Mouse (Mus musculus) urinary bladder, adult 18-20 months (tissue): ENCODE results near the gene Atp2a1.
"Not testable (repeated sequence)": the region's sequence is repeated elsewhere in the genome, so short reads cannot be mapped to it uniquely, and the experiment has no call there.

ENCODE experiments used
- DNase-seq, 2 experiments: peaks; one replicate each; pipeline ENCODE4 v3.0.0; 2022; ENCODE audit warnings: low spot score in 2 of 2, mixed read lengths in 2 of 2

Atp2a1 gene

GRCm38 (mm10) chr7:126463004-126463403, at the start of gene Atp2a1:
Atp2a1 (minus strand) TSS chr7:126463108.
- no peak for DNase-seq

- no peak for DNase-seq
These were observed 48.4 kb upstream of the Atp2a1 start for GRCm38 (mm10) chr7:126511287-126511686.

DNA sequence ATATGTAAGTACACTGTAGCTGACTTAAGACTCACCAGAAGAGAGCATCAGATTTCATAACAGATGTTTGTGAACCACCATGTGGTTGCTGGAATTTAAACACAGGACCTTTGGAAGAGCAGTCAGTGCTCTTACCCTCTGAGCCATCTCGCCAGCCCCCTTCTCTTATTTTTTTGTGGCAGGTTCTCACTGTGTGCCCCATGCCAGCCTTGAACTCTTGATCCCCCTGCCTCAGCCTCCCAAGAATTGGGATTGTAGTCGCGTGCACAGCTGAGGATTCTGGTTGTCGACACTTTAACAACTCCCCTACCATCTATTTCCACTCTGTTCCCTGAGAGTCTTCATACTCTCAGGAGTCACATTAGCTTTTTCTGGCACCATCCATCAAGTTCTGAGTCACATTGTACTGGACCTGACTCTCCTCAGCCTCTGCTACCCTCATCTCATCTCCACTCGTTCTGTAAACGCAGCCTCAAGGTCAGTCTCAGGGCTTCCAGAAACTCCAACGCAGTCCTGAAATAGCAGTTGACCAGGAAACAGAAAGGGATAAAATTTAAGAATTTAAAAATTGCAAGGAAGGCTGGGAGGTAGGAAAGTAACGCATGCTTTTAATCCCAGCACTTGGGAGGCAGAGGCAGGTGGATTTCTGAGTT, 44.3 kb upstream of the Atp2a1 start:
- DNase-seq, result no peak

DNA sequence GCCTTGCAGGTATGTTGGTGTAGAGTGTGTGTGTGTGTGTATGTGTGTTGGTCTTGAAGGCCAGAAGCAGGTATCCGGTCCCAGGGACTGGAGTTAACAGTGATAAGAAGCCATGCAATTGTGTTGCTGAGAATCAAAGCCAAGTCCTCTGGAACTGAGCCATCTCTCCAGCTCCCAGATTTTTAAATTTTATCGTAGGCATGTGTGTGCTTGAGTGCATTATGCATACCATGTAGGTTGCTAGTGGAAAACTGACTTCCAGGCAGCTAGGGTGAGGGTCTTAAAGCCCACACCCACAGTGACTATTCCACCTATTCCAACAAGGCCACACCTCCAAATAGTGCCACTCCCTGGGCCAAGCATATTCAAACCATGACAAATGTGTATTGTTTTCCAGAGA, 42.0 kb upstream of the Atp2a1 start:
- DNase-seq, result no peak

DNA sequence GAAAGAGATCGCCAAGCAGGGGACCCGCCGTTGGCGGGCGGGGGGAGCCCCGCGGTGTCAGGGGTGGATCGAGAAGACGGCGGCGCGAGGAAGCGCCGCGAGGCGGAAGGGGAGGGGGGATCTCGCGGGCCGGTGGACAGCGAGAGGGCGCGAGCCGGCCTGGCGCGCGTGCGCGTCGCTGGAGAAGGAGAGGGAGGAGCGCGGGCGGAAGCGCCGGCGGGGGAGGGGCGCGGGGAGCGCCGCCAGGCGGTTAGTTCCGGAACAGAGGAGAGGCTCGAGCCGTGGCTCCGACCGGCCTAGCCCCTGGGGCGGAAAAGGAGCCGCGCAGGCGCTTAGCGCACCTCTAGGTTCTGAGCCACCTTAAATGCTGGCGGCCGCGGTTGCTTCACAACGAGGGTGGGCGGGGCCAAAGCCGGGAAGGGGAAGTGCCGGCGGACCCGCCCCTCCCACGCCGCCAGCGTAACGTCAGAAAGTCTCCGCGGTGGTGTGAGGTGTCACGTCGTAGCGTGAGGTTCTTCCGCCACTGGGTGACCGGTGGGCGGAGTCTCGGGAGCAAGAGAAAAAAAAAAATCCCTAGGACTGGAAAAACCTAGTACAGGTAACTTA, 40.5 kb upstream of the Atp2a1 start, which contains the start of gene Atxn2l:
Atxn2l (minus strand) TSS at position 165 of the 606 bp plus-strand sequence.
- peak; percentile 97 for DNase-seq

- peak in 1 of 2 experiments; percentile 79 for DNase-seq
These were observed 39.8 kb upstream of the Atp2a1 start for GRCm38 (mm10) chr7:126502751-126503150.

- peak; percentile 81 to 88 for DNase-seq
These were observed 39.3 kb upstream of the Atp2a1 start for GRCm38 (mm10) chr7:126502023-126502741.

GRCm38 (mm10) chr7:126501684-126502022, 38.7 kb upstream of the Atp2a1 start:
- DNase-seq, result no peak

DNA sequence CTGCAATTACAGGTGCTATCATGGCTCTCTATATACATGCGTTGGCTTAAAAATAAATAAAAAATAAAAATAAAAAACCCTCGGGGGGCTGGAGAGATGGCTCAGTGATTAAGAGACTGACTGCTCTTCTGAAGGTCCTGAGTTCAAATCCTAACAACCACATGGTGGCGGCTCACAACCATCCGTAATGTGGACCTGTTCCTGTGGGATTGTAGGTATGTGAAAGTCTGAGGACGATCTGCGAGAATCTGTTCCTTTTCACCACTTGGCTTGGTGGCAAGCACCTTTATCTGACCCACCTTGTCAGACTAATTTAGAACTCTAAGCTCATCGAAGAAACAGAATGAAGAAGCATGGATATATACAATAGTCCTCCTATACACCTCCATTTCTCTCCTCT, 36.5 kb upstream of the Atp2a1 start:
- no peak for DNase-seq

DNA sequence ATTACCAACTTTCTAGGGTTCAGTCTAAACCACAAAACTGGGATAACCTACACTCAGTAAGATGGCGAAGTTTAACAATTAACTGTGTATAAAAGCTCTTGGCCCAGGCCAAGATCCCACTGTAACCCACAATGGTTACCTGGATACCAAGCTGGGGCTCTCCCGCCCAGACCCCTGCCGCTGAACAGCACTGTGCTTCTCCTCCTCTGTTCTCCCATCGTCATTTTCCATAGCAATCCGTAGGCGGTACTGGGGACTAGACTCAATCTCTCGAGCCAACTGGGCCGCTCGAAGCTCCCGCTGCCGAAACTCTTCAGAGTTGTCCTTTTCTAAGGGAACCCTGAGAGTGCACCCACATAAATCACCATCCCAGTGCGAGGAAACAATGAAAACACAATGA, 35.1 kb upstream of the Atp2a1 start:
- DNase-seq, result no peak

DNA sequence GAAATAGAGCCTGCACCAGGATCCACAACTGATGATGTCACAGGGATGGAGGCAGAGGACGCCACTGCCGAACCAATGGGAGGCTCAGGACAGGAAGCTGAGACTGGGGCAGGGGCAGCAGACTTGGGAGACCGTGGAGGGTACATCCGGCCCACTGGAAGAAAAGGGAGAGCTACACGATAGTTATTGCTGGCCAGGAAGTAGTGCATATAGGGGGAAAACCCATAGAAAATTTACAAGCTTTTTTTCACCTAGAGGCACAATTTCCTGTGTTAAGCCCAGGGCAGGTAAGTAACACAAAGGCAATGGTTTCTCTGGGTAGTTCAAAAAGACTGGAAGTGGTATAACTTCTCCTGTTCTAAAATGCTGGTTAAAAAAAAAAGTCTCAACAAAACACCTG, 33.6 kb upstream of the Atp2a1 start:
- DNase-seq, result no peak

DNA sequence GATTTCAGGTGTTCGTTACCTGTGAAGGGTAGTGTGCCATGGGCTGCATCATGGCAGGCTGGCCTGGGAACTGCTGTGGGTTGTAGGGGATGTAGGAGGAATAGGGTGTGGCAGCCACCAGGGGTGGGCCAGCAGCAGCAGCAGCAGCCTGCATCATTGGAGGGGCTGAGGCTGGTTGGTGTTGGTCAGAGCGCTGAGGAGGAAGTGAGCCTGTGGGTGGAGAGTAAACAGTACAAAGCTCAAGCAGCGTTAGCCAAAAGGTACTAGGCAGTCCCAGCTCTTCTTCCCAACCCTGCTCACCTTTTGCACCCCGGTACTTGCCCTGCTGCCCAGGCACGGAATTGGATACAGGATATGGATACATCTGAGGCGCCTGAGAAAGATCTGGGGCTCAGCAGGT, 31.2 kb upstream of the Atp2a1 start:
- no peak for DNase-seq

- DNase-seq, result no peak
These were observed 29.1 kb upstream of the Atp2a1 start for GRCm38 (mm10) chr7:126491973-126492372.

DNA sequence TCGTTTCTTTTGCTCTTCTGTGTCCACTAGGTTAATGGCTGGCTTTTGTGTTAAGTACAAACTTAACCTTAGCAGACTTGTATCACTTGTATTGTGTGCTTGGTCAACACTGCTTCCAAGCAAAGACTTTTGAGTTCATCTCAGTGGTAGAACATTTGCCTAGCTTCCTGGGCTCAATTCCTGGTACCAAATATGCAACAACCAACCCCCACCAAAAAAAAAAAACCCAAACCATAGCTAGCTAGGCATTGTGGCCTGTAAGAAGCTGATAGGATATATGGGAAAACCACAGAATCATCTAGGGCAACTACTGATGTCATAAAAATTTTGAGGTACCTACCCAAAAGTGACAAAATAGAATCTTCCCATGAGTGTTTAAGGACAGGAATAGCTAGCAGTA, 28.1 kb upstream of the Atp2a1 start:
- DNase-seq, result no peak

- DNase-seq, result not testable (repeated sequence)
These were observed 24.9 kb upstream of the Atp2a1 start for GRCm38 (mm10) chr7:126487617-126488385.

DNA sequence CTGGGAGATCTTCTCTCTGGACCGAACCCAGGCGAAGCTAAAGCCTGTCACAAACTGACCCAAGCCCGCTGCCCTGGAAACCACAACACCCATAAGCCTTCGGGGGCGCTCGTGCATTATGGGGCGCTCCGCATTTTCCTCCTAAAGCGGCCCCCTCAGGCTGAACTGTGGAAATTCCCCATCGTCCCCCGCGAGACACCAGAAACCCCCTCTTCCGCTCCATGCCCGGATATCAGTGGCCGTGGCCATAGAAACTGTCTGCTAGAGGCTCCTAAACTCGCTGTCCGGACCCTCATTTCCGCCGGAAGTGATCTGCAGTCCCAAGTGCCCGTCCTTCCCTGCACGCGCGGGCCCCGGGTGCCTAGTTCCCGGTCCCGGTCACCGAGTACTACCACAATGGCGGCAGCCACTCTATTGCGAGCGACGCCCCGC, 24.2 kb upstream of the Atp2a1 start, which contains the start of gene Tufm:
Tufm (plus strand) TSS at position 310 of the 432 bp plus-strand sequence.
- DNase-seq, result peak; percentile 86 to 96

- peak; percentile 76 to 87 for DNase-seq
These were observed 19.5 kb upstream of the Atp2a1 start for GRCm38 (mm10) chr7:126482392-126482871.

- no peak for DNase-seq
These were observed 18.8 kb upstream of the Atp2a1 start for GRCm38 (mm10) chr7:126481699-126482098.

GRCm38 (mm10) chr7:126474993-126475581, 12.2 kb upstream of the Atp2a1 start, which contains the start of gene Sh2b1:
Sh2b1 (minus strand) TSS chr7:126475424.
- peak; percentile 79 to 81 for DNase-seq

GRCm38 (mm10) chr7:126474486-126474955, 11.6 kb upstream of the Atp2a1 start:
- peak in 1 of 2 experiments; percentile 25 for DNase-seq

DNA sequence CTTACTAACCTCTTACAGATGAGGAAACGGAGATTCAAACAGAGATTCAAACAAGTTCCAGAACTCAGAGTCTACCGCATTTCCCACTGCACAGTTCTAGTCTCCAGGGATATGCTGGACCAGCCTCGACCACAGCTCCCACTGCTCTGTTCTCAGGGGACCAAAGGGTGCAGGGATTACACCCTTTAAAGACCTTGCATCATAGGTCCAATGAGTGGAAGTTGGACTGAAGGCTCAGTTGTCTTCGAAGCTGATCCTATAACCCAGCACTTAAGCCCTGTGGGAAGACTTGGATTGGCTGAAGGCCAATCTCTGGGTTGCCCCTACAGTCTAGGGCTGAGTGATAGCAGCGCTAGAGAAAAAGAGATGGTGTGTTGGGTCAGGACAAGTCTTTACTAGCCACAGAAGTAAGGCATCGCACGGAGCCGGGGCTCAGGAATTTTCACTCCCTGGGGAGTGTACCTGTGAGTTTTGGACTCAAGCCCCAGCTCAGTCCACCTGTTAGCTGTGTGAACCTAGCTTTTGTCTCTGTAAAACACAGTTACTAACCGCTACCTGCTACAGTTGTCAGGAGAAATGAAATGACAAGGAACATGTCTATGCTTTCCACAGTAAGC, 10.7 kb upstream of the Atp2a1 start:
- no peak for DNase-seq
